Mouse (Mus musculus): ENCODE data around the gene Chd1l.

Chd1l gene

DNA sequence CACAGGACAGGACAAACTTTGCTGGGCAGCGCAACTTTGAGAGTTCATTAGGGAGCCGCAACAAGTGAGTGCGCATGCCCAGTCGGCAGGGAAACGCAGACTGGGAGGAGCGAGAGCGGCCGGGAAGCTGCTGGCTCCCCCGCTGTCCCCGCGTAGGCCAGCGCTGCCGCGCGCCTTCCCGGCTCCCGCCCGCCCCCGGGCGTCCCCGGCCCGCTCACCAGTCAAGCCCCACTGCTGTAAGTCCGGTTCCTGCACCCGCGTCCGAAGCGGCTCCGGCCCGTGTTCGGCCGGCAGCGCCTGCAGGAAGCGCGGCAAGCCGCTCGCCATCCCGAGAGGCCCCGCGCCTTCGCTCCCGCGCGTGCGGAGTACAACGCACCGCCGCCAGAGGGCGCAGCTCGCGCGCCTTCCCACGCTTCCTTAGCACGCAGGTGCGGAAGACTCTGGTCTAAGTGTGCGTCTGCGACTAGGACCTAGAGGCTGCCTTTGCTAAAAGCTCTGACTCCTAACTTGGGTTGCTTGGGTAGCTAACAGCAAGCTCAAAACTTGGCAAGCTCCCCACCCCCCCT lies at the start of gene Chd1l:
Chd1l (minus strand) TSS at position 359 of the 566 bp plus-strand sequence.
- DNase-seq (ENCODE audit: low spot score): peak; percentile 94

DNA sequence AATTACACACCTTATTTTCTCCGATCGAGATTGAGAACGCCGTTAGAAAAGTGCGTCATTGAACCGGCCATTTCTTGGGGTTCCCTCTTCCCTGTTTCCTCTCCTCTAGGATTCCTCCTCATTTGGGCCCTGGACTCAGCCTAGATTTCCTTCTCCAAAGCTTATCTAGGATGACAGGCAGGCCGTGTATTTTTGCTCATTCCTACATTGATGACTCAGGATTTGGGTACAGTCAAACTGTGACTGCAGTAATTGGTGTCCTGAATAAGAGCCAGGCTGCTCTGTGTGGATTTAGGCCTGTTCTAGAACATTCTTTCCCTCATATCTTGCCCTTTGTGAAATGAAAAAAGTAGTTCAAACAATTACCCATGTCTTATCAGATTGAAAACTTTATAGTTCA lies 49.7 kb upstream of the Chd1l start:
- DNase-seq (ENCODE audit: low spot score): no peak

DNA sequence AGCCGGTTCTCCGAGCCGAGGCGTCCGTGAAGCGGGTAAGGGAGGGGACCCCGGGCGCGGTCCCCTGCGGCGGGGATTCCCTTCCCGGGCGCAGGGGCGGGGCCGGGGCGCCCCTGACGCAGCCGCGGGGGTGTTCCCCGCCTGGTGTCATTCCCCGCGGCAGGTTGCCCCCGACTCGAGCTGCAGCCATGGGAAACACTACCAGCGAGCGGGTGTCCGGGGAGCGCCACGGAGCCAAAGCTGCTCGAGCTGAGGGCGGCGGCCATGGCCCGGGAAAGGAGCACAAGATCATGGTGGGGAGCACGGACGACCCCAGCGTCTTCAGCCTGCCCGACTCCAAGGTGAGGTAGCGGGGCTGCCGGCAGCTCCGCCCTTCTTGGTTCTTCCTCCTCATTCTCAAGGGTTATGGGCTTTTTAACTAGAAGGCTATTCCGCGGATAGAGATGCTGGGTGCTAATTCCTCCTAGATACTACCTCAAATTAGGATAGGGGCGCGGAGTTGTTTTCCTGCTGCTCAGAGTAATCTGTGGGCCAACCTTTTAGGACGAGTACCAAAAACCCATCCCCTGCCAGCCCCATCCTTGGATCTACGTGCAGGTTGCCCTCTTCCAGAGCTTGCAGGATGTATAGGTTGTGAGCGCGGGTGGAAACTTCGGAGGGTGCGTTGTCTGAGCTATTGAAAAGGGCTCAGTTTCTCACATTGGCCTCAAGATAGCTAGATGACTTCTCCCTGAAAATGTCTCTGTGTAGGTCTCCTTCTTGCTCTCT lies 48.6 kb upstream of the Chd1l start:
- no peak for DNase-seq (ENCODE audit: low spot score)

DNA sequence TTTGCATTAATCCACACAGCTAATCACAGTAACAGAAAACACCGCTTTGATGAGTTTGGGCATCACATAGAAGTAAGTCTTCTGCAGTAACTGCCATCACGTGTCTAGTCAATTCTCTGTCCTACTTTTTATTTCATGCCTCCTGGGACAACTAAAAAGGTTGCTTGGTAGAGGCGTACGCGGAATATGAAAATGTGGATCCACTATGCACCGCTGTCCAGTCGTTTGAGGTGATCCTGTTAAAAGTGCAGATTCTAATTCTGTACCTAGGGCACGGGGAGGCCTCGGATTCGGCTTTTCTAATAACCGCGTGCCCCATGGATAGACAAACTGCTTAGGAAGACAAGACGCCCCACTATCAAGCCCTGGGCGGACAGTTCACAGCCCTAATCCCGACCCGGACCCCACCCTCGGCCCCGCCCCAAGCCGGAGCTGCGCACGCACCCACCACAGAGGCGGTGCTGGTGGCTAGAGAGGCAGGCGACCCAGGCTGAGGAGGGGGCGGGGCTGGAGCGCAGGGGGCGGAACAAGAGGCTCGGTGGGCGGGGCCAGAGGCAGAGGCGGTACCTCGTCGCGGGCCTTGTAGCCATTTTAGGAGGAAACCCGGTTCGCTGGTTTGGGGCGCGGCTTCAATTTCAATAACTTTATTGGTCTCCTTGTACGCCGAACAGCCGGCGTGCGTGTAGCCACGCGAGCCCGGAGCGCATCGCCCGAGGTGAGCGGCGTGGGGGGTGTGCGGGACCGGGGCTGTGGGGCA lies 47.8 kb upstream of the Chd1l start, which contains the start of gene Prkab2:
Prkab2 (plus strand) TSS at position 539 of the 757 bp plus-strand sequence.
- DNase-seq (ENCODE audit: low spot score): peak; percentile 98

DNA sequence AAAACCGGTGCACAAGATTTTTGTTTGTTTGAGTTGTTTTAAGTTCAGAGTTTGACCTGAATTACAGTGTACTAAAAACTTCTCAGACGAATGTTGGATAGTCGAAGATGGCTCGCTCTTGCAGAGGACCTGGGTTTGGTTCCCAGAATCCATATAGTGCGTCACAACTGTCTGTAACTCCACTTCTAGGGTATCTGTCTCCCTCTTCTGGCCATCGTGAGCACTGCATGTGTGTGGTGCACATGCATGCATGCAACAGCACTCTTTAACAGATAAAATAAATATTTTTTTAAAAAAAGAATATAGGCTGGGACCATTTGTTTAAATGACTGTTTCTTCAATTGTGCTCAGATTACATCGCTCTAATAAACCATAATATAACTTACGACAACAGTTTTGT lies 44.9 kb upstream of the Chd1l start:
- DNase-seq (ENCODE audit: low spot score): peak; percentile 14

DNA sequence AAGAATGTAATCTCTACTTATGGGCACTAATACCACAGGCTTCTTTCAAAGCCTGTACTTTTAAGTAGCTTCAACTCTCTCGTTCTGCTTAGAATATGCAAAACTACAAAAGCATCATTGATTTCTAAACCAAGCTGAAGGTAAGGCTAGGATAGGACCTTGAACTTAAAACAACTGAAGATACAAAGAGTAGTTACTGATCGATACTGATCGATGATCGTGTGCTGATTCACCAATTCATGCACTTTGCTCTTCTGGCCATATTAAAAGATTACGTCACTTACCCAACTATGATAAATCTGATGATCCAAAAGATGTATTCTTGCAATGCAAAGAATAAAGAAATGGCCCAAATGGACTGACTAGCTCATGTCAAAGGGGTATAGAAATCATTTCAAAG lies 43.8 kb upstream of the Chd1l start:
- no peak for DNase-seq (ENCODE audit: low spot score)

DNA sequence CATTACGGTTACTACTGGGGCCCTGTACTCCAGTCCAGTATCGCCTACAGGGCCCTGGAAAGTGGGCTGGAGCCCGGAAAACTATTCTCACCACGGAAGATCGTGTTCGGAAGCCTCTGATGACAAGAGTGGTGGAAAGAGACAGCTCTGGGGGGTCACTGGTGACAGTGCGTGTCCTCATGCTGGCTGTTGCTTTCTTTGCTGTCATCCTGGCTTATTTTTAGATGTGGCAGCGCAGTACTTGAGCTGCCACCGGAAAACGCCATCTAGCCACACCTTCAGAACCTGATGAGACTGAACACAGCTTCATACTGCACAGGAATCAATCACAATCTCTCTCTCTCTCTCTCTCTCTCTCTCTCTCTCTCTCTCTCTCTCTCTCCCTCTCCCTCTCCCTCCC lies 41.6 kb upstream of the Chd1l start:
- no peak for DNase-seq (ENCODE audit: low spot score)

DNA sequence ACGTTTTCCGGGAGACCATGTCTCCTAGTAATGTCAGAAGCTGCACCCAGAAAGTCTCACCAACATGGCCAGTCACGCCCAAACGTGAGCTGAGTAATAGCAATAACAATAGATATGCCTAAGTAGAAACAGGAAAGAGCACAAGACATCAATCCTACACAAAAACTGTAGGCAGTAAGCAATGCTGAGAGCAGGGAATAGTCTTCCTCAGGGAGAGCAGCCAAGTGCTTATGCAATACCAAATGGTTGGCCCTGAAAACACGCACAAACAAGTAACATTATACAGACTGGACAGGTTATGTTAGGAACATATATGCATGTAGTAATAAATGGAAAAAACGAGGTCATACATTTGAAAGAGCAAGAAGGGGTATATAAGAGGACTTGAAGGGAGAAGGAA lies 39.5 kb upstream of the Chd1l start:
- no peak for DNase-seq (ENCODE audit: low spot score)

DNA sequence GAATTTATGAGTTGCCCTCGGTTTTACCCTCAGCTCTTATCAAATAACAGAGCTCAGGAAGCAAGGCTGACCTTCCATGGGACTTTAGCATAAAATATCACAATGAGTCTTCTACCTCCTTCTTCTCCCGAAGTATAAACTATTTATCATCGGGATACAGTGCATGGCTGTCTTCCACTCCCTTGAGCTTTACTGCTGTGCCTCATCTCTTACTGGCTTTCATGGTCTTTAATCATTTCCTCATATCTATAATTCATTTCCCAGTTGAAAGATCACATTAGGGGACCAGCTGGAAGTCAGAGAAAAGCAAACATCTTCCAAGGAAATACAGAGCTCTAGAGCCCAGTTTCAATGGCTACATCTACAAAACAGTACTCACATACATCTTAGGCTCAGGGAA lies 39.0 kb upstream of the Chd1l start:
- no peak for DNase-seq (ENCODE audit: low spot score)

DNA sequence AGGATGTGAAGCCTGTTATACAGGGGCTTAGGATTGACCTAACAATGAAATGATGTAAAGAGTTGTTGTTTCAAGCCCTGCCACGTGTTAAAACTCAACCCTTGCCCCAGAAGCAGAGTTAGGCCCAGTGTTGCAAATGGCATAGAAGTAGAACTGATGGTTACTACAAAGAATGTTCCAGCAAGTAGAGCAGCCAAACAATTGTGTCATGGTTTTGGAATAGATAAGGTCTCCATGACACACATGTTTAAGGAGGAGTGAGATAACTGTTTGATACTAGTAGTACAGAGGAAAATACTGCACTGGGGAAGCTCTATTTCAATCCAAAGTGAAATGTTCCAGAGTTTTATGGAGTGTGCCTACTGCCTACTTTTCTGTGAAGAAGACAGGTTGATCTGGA lies 38.5 kb upstream of the Chd1l start:
- no peak for DNase-seq (ENCODE audit: low spot score)

DNA sequence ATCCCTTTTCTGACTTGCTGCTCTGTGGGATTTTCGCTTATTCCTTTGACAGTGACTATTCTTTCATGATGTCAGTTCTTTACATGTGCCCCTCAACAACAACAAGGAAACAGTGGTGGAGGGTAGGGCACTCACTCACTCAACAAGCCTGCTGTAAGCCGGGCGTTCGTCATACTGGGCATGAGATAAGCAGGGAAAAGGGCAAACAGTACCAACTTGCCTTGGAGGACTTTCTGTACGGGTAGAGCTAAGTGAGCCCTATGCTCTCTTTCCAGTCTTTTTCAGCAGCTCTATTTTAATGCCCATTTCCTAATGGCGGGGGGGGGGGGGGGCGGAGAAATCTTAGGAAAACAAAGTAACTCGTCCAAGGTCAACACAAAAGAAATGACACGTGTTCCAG lies 32.0 kb upstream of the Chd1l start:
- DNase-seq (ENCODE audit: low spot score): no peak

DNA sequence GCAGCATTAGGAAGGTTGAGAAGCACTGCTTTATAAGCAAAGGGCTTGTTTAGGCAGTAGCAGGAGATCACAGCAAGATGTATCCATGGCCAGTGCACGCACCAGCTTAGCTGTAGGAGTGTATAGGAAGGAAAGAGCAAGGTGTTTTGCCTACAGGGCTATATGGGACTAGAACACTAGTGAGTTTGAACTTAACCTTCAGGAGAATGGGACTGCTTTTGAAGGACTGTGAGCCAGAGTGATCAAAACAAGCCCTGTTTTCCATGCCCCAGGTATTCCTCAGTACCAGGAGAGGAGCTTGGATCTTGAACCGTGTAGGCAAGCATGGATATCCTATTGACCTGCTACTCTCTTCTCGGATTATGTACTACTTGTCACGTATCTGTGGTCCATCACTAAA lies 31.4 kb upstream of the Chd1l start:
- no peak for DNase-seq (ENCODE audit: low spot score)

DNA sequence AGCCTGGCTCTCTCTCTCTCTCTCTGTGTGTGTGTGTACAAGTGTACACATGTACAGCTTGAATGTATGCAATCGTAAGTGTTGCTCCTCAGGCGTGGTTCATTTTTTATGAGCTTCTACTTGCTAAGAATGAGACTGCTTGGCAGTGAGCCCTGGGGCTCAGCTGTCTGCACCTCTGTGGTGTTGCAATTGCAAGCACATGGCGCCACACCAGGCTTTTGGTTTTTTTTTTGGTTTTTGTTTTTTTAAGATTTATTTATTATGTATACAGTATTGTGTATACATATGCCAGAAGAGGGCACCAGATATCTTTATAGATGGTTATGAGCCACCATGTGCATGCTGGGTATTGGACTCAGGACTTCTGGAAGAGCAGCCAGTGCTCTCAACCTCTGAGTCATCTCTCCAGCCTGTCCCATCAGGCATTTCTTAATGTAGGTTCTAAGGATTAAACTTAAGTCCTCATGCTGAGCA lies 24.3 kb upstream of the Chd1l start:
- DNase-seq (ENCODE audit: low spot score): peak; percentile 66

DNA sequence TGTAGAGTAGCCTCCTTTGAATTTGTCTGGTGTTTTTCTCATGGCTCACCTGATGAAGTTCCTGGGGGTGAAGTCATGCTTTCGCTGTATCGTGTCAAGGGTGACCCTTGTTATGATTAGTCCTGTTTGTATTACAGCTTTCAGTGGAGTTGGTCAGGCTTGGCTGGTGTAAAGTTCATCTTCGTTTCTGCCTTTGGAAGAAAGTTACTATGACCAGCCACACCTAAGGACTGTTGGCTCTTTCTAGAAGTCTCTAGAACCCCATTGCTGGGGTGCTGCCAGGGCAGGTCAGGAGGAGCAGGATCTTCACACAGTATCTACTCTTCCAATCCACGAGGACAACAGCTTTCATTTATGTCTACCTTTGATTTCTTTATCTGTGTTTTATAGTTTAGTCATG lies 23.5 kb upstream of the Chd1l start:
- DNase-seq (ENCODE audit: low spot score): no peak

DNA sequence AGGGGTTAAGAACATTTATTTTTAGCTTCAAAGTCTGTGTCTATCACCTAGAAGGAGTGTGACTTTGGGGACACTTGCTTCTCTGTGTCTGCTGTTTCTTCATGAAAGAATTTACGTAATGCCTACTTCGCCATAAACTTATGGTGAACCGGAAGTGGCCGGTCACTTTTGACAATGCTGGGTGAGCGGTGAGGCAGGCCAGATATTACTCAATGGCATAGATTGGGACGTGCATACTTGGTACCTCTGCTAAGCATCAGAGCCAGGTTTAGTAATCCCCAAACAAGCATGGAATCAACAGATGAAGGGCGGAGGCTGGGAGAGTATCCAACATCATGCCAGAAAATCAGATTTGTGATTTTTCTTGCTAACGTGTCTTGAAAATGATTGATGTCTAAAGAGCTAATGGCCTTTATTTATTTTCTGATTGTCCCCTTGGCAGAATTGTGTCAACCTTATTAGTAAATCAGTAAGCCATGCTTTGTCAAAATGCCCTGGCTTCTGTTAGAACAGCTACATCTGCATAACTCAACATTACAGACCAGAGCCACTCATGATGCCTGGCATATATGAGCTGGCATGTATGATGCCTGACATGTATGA lies 21.4 kb upstream of the Chd1l start:
- DNase-seq (ENCODE audit: low spot score): no peak

DNA sequence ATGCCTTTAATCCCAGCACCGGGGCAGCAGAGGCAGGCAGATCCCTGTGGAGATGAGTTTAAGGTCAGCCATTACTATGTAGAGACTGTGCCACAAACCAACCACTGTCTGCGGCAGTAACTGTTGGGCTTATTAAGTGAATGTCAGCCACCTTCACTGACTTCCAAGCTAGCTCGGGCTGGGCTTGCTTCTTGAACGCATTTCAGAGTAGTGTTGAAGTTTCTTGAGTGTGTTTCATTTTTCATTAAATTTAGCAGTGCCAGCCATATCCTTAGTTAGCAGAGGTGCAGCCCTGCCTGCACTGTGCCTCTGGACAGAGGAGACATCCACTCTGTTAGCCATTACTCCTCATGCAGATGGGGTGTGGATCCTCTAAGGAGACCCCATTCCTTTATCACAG lies 20.7 kb upstream of the Chd1l start:
- DNase-seq (ENCODE audit: low spot score): no peak

DNA sequence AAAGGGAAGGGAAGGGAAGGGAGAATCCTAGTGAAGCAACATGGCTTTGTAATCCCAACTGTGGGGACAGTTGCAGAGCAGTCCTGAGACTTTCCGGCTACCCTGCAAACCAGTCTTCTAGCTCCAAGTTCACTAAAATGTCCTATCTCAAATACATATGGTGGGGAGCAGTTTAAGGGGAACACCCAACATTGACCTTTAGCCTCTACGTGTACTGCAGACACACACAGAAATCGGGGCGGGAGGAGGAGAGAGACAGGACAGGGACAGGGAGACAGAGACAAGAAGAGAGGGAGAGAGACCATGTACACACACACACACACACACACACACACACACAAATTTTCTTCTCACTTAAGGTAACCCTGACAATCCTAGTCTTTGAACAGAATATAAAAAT lies 19.9 kb upstream of the Chd1l start:
- DNase-seq (ENCODE audit: low spot score): no peak

DNA sequence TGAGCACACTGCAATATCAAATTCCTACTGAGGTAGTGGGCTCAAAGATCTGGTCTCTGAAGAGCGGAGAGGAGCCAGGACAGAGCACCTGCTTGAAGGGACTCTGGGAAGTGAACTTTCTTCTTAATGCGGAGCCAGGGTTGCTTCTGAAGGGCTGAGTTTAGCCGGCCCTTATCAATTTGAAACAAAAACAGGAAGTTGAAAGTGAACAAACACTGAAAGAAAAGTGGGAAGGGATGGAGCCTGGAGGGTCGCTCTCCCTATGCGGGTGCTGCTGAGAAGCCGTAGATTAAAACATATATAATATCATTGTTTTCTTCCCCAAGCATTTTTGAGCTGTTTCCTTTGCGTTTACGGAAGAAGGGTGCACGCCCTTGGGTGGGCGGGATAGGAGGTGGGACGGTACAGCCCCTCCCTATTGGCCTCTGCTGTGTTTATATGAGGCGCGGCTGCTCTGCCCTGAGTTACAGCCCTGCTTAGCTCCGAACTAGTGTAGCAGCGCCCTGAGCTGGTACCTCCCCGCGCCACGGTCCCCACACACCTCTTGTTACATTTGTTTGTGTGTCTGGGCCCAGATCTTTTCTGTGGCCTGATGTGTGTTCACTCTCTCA lies 18.5 kb upstream of the Chd1l start, which contains the start of gene Fmo5:
Fmo5 (plus strand) TSS at position 414 of the 611 bp plus-strand sequence.
- DNase-seq (ENCODE audit: low spot score): peak; percentile 22

DNA sequence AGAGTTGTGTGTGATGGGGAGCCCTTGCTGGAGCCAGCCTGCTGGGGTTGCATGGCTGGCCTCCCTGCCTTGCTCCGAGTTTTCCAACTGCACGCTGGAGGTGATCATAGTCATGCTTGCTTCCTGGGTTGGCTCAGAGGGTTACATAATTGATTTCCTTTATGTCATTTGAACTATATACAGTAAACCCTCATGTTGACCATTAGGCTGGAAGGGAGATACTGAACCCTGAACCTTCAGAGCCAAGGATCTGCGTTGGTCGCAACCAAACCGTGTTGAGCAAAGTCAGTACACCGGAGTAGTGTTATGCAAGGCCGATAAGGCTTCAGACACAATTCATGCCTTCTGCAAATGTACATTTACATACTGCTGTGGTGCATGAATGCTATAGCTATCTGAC lies 17.9 kb upstream of the Chd1l start:
- DNase-seq (ENCODE audit: low spot score): no peak

DNA sequence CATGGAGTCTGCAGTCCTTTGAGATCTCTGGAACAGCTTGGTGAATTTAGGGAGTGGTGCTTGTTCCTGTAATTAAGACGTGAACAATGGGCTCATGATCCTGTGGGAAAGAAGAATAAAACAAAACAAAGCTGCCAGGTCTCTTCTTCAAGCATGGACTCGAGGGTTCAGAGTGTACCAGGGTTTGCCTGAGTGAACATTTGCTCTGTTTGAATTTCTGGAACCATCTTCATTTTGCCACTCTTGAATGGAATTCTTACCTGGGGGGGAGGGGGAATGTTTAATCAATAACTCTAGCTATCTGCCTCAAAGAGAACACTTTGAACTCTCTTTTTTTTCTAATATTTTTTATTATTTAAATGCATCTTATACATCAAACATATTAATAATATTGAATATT lies 14.6 kb upstream of the Chd1l start:
- DNase-seq (ENCODE audit: low spot score): no peak

DNA sequence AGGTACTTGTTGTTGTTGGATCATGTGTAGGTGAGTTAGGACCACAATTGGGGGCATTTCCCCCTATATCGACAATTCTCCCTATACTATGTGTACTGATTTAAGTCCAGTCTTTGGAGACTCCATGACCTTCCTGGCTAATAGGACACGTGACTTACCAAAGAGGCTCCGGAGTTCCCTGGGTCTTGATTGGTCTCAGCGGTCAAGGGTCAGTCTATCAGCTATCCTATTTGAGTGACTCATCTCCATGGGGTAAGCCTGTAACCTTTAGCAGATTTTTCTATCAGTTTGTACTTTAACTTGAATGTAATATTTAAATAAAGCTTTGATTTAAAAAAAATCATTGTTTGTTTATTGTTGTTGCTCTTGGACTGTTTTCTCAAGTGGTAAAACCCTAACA lies 10.7 kb upstream of the Chd1l start:
- DNase-seq (ENCODE audit: low spot score): no peak

DNA sequence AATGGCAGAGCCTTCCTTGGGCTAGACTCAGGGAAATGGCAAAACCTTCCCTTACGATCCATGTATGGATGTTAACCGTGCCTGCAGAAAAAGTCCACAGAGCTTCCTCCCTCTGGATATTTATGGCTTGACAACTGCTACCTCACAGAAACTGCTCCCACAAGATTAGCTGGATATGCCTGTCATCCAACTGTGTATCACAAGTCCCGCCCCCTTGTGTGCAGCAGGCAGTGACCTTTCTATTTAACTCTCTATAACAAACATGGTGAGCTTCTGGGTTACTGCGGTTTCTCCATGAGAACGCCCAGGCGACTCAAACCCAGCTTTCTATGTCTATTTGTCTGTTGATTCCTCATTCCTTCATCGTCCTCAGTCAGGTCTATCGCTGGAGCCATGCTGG lies 7.9 kb upstream of the Chd1l start:
- no peak for DNase-seq (ENCODE audit: low spot score)
